Mouse (Mus musculus): Measurements from ENCODE around the gene Gm49405.
"Not testable (repeated sequence)": the region's sequence is repeated elsewhere in the genome, so short reads cannot be mapped to it uniquely, and the experiment has no call there.

Gene Gm49405

GRCm38 (mm10) chr19:4014802-4015201 lies 14.4 kb downstream of the Gm49405 start:
- DNase-seq (ENCODE audit: low spot score), result no peak

DNA sequence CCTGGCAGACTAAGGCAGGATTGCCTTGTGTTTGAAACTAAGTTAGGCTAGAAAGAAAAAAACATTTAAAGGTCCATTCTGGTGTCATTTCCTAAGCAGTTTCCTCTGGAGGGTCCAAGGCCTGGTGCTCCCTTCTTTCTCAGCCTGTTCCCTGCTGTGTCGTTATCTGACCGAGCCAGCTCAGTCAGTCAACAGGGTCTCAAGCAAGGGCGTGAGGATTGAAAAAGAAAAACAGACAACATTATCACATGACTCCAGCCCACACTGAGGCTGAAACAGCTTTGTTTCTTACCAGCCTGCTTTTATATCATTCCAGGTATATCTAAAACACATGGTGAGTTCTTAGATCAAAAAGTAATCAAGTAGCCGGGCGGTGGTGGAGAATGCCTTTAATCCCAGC lies 15.2 kb downstream of the Gm49405 start:
- no peak for DNase-seq (ENCODE audit: low spot score)

DNA sequence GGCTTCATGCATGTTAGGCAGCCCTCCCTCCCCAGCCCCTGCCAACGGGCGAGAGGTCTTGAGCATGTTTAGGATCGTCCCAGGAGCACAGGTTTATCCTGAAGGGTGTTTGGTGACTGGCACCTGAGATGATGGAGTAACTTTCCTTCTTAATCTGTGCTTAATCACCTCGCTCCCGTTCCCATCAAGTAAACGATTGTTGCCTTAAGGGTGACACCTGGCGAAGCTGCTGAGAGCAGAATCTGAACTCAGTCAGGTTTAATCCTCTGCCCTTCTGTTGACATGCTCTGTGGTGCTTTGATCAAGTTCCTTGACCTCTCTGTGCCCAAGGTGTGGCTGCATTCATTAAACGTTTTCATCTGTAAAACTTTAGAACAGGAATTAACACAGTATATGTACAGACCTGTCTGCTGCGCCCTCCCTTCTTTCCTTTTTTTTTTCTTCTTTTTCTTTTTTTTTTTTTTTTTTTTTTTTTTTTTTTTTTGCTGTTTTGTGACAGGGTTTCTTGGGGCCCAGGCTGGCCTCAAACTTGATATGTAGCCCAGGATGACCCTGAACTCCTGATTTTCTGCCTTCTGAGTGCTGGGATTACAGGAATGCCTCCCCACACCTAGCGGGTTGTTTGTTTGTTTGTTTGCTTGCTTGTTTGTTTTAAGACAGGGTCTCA lies 17.6 kb downstream of the Gm49405 start:
- no peak for DNase-seq (ENCODE audit: low spot score)

DNA sequence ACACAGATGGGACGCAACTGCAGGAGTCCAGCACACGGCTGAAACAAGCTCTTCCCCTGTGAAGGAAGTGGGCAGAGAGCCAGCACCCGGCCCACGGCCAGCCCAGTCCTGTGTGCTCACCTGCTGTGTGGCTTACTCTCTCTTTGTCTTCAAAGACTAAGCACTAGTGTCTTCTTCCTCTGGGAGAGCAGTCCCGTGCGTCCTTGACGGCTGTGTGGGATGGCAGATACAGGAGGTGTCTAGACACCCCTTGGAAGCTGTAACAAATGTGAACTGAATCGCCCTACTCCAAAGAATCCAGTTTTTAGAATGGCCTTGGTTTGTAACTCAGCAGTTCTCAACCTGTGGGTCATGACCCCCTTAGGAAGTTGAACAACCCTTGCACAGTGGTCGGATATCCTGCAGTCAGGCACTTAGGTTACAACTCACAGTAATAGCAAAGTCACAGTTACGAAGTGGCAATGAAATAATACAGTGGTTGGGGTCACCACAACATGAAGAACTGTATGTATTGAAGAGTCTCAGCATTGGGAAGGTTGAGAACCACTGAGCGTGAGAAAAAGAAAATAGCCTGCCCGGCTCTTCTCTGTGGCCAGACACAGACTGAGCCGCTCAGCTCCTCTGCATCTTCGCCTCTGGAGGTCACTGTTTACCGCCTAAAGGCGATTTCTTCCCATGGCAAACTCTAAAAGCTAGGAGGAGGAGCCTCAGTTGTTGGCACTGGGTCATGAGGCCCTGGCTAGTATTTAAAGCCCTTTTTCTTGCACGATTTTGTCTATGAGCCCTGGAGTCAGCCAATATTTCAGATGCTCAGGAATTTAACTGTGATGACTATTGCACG lies 18.5 kb downstream of the Gm49405 start:
- peak; percentile 68 for DNase-seq (ENCODE audit: low spot score)

GRCm38 (mm10) chr19:4023185-4023584 lies 22.8 kb downstream of the Gm49405 start:
- no peak for DNase-seq (ENCODE audit: low spot score)

DNA sequence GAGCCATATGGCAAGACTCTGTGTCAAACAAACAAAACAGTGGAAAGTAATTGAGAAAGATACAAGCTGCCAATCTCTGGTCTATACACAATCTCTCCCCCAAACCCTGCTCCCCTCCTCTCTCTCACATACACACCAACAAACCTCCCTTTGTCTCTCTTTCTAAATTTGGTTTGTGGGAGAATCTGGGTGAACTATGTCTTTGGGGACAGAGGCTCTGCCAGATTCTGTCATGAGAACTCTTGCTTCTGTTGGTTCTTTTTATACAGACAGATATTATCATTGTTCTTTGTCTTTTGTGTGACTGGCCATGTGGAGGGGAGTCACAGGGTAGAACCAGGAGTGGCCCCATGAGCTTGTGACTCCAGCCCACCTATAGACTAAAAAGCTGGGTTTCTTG lies 27.1 kb downstream of the Gm49405 start:
- no peak for DNase-seq (ENCODE audit: low spot score)

DNA sequence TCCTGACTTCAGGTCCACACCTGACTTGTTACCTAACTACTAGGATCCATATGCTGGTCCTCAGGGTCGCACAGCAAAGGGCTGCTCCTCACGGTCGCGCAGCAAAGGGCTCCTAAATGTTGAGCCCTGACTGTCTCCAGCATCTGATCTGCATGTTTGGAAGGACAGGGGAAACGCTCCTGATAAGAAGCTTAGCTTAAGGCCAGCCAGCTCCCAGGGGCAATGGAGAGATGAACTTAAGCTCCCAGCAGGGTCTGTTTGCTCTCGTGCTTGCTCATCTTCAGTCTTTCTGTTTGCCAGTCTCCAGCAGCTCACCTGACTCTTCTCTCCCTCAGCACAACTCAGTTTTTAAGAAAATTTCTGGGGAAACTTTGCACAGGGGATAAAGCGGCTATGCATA lies 32.2 kb downstream of the Gm49405 start:
- peak; percentile 58 for DNase-seq (ENCODE audit: low spot score)

- DNase-seq (ENCODE audit: low spot score), result peak; percentile 76
Measured at GRCm38 (mm10) chr19:4033298-4033697, 32.9 kb downstream of the Gm49405 start.

GRCm38 (mm10) chr19:4033742-4034141 lies 33.3 kb downstream of the Gm49405 start:
- no peak for DNase-seq (ENCODE audit: low spot score)

DNA sequence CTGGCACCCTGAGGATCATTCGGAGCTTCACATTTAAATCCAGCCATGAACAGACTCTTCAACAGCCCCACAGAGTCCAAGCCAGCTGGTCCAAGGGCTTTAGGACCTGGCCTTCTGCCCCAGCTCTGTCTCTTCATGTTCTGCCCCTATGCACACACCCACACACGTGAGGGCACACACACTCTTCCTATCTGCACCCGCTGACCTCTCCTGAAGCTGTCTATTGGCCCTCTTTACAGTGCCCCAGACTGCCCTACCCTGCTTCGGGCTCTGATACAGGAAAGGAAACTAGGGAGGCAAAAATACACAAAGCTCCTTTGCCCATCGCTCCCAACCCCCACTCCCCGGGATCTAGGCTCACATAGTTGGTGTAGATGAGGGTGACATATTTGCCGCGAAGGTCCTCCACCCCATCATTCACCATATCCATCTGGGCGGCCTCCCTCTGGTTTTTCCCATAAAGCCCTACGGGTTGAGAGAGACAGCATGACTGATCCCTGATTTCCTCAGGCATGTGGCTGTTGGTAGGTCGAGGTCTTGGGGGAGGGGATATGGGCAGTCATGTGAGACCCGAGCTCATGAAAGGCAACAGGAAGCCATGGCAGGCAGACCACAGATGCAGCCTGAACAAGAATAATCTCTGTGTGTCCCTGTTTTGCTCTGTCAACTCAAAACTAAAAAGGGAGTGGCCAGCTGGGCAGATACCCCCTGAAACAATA lies 36.1 kb downstream of the Gm49405 start:
- no peak for DNase-seq (ENCODE audit: low spot score)

DNA sequence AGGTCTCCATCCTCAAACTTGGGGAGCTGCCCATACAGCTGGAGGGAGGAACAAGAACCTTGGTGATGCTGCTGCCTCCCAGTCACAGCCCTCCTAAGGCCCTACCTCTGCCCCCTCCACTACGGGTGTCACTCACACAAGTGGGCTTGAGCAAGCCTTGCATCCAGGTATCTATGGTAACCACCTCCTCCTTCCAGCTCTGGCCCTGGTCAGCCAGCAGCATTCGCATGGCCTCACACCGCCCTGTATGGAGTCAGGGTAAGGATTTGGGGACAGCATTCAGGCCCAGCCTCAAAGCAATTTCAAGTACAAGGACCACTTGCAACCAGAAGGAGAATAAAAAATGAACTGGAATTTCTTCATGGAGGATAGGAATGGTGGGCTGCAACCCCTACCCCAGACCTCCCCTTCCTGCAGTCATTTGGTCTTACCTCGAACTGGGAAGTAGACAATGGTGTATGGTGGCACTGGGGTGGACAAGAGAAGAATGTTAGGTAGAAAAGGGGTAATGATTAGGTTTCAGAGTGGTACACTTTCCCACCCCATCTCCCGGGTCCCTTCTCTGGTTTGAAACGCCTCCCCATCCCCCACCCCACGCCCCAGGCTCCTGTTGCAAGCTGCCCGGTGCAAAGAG lies 36.8 kb downstream of the Gm49405 start:
- DNase-seq (ENCODE audit: low spot score), result not testable (repeated sequence)

DNA sequence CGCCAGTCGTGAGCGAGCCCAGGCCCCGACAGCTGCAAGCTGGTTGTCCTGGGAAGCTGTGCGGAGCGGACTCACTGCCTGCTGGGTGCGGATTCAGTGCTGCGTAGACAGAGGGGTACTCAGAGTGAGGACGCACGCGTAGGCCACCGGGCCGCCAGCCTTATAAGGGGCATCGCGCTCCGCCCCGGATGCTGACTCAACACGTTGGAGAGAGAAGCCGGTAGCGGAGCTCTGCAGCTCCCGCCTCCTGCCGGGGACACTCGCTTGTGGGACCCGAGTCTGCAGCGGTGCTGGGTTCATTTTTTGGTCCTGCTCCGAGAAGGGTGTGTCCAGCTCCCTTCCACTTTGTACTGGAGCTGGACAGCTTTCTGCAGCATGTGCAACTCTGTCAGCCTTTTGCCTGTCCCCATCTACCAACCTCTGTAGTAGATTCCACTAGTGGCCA lies 37.4 kb downstream of the Gm49405 start, which contains the start of gene Gstp1:
Gene Gstp1 (minus strand): TSS at position 198 of the 445 bp plus-strand sequence.
- DNase-seq (ENCODE audit: low spot score), result peak; percentile 83

DNA sequence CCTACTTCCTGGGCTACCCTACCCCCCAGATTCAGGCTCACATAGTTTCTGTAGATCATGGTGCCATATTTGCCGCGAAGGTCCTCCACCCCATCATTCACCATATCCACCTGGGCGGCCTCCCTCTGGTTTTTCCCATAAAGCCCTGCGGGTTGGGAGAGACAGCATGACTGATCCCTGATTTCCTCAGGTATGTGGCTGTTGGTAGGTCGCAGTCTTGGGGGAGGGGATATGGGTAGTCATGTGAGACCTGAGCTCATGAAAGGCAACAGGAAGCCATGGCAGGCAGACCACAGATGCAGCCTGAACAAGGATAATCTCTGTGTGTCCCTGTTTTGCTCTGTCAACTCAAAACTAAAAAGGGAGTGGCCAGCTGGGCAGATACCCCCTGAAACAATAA lies 40.5 kb downstream of the Gm49405 start:
- not testable (repeated sequence) for DNase-seq (ENCODE audit: low spot score)

GRCm38 (mm10) chr19:4041500-4041899 lies 41.1 kb downstream of the Gm49405 start:
- DNase-seq (ENCODE audit: low spot score), result not testable (repeated sequence)

DNA sequence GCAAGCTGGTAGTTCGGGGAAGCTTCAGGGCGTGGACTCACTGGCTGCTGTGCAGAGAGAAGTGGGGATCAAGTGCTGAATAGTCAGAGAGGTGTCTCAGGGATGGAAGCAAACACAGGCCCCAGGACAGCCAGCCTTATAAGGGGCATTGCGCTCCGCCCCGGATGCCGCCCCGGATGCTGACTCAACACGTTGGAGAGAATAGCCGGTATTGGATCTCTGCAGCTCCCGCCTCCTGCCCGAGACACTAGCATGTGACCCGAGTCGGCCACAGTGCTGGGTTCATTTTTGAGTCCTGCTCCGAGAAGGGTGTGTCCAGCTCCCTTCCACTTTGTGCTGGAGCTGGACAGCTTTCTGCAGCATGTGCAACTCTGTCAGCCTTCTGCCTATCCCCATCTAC lies 41.7 kb downstream of the Gm49405 start:
- no peak for DNase-seq (ENCODE audit: low spot score)

- DNase-seq (ENCODE audit: low spot score), result not testable (repeated sequence)
Measured at GRCm38 (mm10) chr19:4044109-4044508, 43.7 kb downstream of the Gm49405 start.

GRCm38 (mm10) chr19:4045966-4046865 lies 45.8 kb downstream of the Gm49405 start, which contains the start of gene Gstp2:
Gstp2 (minus strand) TSS chr19:4046023.
- DNase-seq (ENCODE audit: low spot score), result peak; percentile 72

DNA sequence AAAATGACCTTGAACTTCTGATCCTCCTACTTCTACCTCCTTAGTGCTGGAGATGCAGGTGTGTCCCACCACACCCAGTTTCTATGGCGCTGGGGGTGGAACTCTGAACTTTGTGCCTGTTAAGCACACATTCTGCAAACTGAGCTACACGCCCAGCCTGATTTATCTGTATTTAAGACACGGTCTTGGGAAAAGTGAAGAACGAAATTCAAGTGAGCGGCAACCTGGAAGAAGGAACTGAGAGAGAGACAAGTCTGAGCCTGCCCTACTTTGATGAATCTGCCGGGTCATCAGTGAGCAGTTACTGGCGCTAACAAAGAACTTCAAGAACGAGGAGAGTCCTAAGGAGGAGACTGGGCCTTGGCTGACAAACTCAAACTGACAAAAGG lies 46.4 kb downstream of the Gm49405 start:
- DNase-seq (ENCODE audit: low spot score), result peak; percentile 75

DNA sequence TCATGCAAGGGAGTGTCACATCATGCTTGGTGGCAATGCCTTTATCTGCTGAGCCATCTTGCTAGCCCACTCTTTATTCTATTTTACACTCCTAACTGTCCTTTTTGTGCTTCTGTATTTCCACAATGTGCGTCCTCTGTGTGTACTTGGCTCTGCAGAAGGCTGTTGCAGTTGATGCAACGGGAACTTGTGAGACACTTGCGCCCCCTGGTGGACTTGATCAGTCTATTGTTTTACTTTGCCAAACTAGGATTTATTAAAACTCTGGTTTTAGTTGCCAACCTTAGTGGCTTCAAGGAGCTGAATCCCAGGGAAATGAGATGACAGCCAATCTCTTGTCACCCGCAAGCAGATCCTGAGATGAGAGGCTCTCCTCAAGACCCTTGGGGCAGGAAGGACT lies 47.4 kb downstream of the Gm49405 start:
- peak; percentile 47 for DNase-seq (ENCODE audit: low spot score)

DNA sequence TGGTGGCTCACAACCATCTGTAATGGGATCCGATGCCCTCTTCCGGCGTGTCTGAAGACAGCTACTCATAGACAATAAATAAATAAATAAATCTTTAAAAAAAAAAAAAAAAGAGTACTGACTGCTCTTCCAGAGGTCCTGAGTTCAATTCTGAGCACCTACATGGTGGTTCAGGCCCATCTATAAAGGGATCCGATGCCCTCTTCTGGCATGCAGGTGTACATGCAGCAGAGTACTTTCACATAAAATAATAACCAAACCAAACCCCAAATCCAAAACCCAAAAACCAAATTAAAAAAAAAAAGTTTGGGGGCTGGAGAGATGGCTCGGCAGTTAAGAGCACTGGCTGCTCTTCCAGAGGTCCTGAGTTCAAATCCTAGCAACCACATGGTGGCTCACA lies 48.6 kb downstream of the Gm49405 start:
- not testable (repeated sequence) for DNase-seq (ENCODE audit: low spot score)

GRCm38 (mm10) chr19:4051016-4051415 lies 50.6 kb downstream of the Gm49405 start:
- no peak for DNase-seq (ENCODE audit: low spot score)

Data from yolk sac, embryonic 10.5 days (tissue).